Mouse (Mus musculus): ENCODE measurements around the gene Adamts14.

DNA sequence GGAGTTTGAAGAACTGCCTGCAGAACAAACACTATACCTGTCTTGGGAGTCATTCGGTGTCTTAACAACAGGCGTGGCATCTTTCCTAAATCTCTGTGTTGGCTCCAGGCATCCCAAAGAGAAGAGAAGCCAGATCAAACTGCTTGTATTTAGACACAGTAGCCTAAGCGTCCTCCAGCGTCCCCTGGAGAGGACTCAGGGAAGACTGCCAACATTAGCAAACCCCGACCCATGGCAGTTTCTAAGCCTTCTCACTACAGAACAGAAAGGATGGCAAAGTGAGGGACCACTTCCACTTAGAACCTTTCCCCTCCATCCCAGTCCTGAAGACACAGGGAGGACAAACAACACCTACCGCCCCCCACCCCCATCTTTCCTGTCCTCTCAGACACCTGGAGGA, 93.3 kb downstream of the Adamts14 start:
- no peak for TF ChIP-seq CTCF (IDR thresholded peaks at IDR 0.05; ENCODE audit: borderline replicate concordance, insufficient read depth, low read depth, low read length)
- no peak for TF ChIP-seq POLR2A (IDR thresholded peaks at IDR 0.05; ENCODE audit: borderline replicate concordance, insufficient read depth, low read length)

All from cerebellum, adult 2 months (tissue).